Mouse (Mus musculus) G1E-ER4 (cell line): ENCODE results near the gene Fam107a. TPM values are rescaled to one million over a fixed set of nuclear protein-coding genes. Genes with fewer than 3 reads are reported as not detected.

Source experiments
- GATA1 ChIP-seq: IDR thresholded peaks from one replicate; pipeline ENCODE4 v1.8.0; 2012; ENCODE audit warnings: low read length, inconsistent platforms
- polyA plus RNA-seq: library from polyadenylated mRNA; stranded (reverse); fragments of >175 nt; gene quantifications from 2 replicates; pipeline ENCODE4 v1.2.3, GENCODE M21; 2012

Fam107a gene
- not detected in 2 replicates for polyA plus RNA-seq

DNA sequence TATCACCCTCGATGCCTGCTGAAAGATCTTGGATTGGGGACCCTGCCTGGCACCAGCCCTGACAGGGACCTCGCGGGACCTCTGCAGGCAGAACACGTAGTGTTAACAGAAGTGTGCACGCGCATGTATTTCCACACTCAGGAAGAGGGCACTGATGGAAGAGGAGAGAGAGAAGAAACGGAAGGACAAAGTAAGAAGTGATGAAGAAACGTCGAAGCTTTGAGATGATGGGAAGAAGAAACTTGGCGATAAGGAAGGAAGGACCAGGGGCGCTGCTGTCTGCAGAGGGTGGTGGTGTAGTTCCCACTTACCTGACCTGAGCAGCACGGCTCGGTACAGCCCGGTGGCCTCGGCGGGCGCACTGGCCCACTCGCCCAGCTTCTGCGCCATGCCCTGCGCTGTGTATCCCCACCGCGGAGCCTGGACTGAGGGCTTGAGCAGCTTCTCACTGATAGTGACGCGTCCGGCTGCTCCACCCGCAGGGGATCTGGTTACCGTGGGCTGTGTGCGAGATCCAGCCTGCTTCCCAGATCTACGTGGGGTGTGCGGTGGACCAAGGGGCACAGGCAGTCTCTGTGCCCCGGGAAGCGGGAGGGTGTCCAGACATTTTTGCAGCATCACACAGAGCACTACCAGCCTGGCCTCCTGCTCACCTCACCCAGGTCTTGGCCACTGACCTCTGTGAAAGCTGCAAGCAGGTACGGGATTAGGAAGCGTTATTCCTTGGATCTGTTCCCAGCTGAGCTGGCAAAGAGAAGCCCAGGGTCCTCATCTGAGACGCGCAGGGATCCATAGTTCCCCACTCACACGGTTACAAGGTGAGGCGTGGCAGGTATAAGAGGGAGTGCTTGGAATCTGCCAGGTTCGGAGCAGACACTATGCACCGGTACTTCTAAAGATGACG is at the start of gene Fam107a:
TSS of gene Fam107a (minus strand) at position 830 of the 904 bp plus-strand sequence.
- TF ChIP-seq GATA1: no peak

DNA sequence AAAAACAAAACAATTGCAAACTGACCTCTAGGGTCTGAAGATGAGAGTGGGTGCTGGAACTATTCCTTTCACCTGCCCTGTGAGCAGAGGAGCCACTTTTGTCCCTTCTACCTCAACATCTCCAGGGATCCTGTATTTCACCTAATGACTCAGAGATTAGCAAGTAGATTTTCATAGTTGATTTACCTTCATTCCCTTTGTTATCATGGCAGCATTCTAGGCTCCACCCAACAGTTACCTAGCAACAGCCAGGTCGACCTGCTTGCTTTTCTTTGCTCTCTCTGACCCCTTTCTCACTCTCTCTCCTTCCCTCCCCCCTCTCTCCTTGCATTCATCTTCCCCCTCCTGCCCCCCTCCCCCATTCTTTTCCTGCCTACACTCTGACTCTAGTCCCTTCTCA is 49.3 kb upstream of the Fam107a start:
- no peak for TF ChIP-seq GATA1

GRCm38 (mm10) chr14:8365833-8366232 is 48.0 kb upstream of the Fam107a start:
- TF ChIP-seq GATA1: no peak

GRCm38 (mm10) chr14:8356836-8357235 is 39.0 kb upstream of the Fam107a start:
- TF ChIP-seq GATA1: no peak

GRCm38 (mm10) chr14:8355999-8356501 is 38.2 kb upstream of the Fam107a start:
- no peak for TF ChIP-seq GATA1

DNA sequence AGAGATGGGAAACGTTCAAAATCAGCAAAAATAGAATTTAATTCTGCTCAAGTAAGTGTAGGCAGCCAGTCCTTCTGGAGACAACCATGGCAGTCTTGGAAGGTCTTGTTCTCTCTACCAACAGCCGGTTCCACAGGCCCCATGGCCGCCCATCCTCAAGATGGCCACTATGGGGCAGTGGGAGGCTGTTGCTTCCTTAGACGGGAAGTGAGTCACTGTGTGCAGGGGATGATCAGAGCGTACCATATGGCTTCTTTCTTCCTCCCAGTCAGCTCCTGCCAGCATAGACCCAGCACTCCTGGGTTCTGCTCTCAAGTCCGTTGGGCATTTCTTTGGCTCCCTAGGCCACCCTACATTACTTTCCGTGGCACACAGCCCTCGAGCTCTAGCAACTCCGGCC is 31.1 kb upstream of the Fam107a start:
- no peak for TF ChIP-seq GATA1

DNA sequence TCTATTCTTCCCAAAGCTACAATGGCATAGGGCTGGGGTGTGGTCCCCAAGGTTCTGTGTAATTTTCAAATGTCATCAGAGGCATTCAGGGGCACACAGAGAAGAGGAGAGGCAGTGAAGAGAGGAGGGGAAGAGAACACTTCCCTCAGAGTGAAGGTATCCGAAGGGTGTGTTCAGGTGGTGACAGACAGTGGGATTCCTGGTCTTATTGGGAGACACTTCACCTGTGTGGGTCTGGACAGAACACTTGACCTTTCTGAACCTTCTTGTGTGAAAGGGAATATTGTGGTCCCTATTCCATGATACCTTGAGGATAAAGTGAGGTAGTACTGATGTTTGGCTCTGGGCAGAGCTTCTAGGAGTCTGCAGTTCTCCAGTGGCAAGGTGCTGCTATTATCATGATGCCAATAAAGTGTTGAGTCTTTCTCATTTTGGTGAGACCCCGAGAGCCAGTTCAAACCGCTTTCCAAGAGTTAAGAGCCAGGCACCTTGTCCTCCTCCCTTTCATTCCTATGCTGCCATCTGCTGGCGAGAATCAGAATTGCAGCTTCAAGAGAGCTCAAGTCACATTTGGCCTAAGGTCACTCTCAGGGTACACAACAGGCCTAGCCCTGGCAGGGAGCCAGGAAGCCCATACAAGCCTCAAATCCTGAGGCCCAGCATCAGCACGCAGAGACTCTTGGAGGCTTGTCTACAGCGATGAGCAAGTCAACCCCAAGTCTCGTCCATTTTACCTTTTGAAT is 28.6 kb upstream of the Fam107a start:
- no peak for TF ChIP-seq GATA1

DNA sequence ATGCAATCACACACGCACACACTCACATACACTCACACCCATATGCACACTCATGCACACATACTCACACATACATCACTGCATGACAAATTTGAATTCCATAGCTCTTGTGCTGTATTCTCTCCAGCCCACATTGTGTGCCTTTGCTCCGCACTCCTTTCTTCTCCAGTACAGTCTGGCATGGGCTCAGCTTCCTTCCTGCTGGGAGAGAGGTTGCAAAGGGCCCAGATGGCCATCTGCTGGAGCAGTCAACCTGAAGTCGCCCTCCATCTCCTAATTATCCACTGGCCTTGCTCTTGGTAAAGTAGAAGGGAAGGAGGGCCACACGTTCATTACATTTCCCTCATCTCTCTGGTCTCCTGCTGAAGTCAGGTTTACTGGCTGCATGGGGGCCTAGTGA is 27.7 kb upstream of the Fam107a start:
- TF ChIP-seq GATA1: no peak

DNA sequence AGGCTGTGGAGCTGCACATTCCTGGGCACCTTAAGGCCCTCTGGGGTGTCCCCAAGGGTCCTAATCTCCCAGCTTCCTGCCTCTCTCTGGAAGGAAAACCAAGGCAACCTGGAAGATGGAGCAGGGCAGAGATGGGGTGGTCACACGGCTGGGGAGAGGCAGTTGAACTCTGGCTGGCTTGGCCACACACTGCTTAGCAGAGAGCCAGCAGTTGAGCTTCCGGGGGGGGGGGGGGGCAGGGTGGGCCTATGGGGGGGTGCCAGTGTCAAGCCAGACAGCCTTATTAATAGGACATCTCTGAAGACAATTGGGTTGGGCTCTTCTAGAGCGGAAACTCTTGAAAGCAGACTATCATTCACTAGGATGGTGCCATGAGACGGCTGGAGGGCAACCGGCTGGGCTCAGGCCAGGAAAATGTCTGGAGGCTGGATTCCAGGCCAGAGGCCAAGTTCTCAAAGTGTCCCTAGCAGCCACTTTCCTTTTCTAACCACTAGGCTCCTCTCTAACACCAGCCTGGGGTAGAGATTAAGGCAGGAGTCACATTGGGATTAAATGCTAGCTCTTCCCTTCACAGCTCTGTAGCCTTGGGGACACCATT is 24.8 kb upstream of the Fam107a start:
- TF ChIP-seq GATA1: no peak

GRCm38 (mm10) chr14:8340226-8340625 is 22.4 kb upstream of the Fam107a start:
- TF ChIP-seq GATA1: no peak

GRCm38 (mm10) chr14:8335947-8336346 is 18.1 kb upstream of the Fam107a start:
- TF ChIP-seq GATA1: no peak

- TF ChIP-seq GATA1: no peak
These were observed 16.7 kb upstream of the Fam107a start for GRCm38 (mm10) chr14:8334511-8334910.

- TF ChIP-seq GATA1: no peak
These were observed 14.8 kb upstream of the Fam107a start for GRCm38 (mm10) chr14:8332314-8333252.

DNA sequence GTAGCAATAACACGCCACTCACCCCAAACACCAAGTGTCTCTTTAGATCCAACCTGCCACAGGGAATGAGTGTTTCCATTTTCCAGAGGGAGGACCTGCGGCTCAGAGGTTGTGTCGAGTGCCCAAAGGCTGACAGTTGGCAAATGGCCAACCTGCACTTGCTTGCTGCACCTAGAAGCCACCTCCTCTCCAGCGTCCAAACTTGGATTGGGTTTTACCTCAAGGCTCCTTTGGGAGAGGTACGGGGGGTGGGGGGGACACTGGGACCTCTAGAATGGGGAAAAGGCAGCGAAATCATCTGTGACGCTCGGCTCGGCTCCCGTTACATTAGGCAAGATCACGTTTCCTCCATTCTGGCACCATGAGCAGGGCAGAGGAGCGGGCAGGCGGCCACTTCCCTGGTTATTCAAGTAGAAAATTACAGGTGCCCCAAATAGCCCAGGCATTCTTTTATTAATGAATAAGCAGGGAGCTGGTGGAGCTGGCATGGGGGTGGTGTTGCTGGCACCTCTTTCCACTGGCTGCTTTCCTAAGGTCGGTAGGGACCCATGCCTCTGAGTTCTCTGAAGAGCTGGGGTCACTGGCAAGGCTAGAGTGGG is 13.6 kb upstream of the Fam107a start:
- TF ChIP-seq GATA1: no peak

GRCm38 (mm10) chr14:8330390-8330789 is 12.6 kb upstream of the Fam107a start:
- no peak for TF ChIP-seq GATA1
